Comparison of ENCODE assay signal across 12 mouse cellular contexts in genomic region chr19:57072756-57073155, GRCm38 (mm10).
DNase-seq lines count a peak whose midpoint lies in the region; ATAC-seq and TF ChIP-seq lines count a peak whose summit lies in the region.
"Had no signal": no experiment of that assay in that cellular context is flagged by ENCODE, and none has a peak within 500 bp of the region (broad histone marks: within the 10 kb centered on the region; RNA-seq: fewer than 3 reads in every experiment).

No protein-coding gene starts in this region.

- H3K4me1 ChIP-seq in heart, embryonic 15.5 days (replicated peaks): peaks cover 11% of the 10 kb centered on the region
- peaks cover 24% of the 10 kb centered on the region; the same call in 1 of the 2 replicates for H3K4me1 ChIP-seq in spleen, adult 2 months (ENCODE audit: control insufficient read depth, insufficient read depth, insufficient read length)
- no peaks in the 10 kb centered on the region for H3K4me1 ChIP-seq in liver, embryonic 12.5 days

- H3K36me3 ChIP-seq in heart, embryonic 15.5 days: peaks cover 12% of the 10 kb centered on the region
- H3K36me3 ChIP-seq in spleen, adult 2 months (ENCODE audit: control insufficient read depth, insufficient read depth, low read length): peaks cover 20% of the 10 kb centered on the region
- H3K36me3 ChIP-seq in liver, embryonic 12.5 days: no peaks in the 10 kb centered on the region
- H3K36me3 ChIP-seq: hindbrain, embryonic 13.5 days; limb, embryonic 10.5 days had no signal

- no peak overlapping the region for H3K4me2 ChIP-seq in heart, embryonic 15.5 days
- no peak overlapping the region for H3K4me2 ChIP-seq in liver, embryonic 12.5 days
- H3K4me2 ChIP-seq: hindbrain, embryonic 13.5 days had no signal

- no peak for DNase-seq in heart, postnatal 25 days (ENCODE audit: low spot score)
- DNase-seq in spleen, adult 2 months (ENCODE audit: low read depth in 1 of 2, low spot score in 2 of 2): peak; percentile 44 to 50
- no peak for DNase-seq in spleen, adult 12 weeks (ENCODE audit: low spot score)
- no peak for DNase-seq in urinary bladder, postnatal 36 days (ENCODE audit: low spot score in 2 of 2)
- no peak for DNase-seq in adrenal gland, adult 18-20 months (ENCODE audit: low spot score in 2 of 2)
- DNase-seq: kidney, postnatal 36 days had no signal

- no peak overlapping the region for H3K9ac ChIP-seq in heart, embryonic 15.5 days
- no peak overlapping the region for H3K9ac ChIP-seq in liver, embryonic 12.5 days
- H3K9ac ChIP-seq: hindbrain, embryonic 13.5 days had no signal

- intact Hi-C loops in heart, postnatal 25 days (cut with DNase I): no loop called here

- WGBS in heart, embryonic 15.5 days: 61% methylated on average over 3 of the region's 3 CpGs
- WGBS in spleen, adult 2 months: 3% methylated on average over 3 of the region's 3 CpGs
- WGBS in liver, embryonic 12.5 days (ENCODE audit: insufficient replicate concordance): 47% methylated on average over 3 of the region's 3 CpGs

- no peaks in the 10 kb centered on the region for H3K9me3 ChIP-seq in heart, embryonic 15.5 days (replicated peaks)
- no peaks in the 10 kb centered on the region for H3K9me3 ChIP-seq in liver, embryonic 12.5 days (replicated peaks)
- H3K9me3 ChIP-seq: hindbrain, embryonic 13.5 days; limb, embryonic 10.5 days had no signal

- ATAC-seq in heart, embryonic 15.5 days (replicated peaks; ENCODE audit: insufficient number of reproducible peaks, insufficient read depth, low FRiP score, low read depth): no peak
- ATAC-seq in megakaryocyte progenitor cell, adult 5-6 weeks (replicated peaks; ENCODE audit: poor library complexity): peak; percentile 60
- ATAC-seq in liver, embryonic 12.5 days: no peak
- ATAC-seq: forebrain, embryonic 16.5 days had no signal

- TF ChIP-seq CTCF in spleen, adult 2 months (IDR thresholded peaks at IDR 0.05; ENCODE audit: extremely low read depth, insufficient read depth, insufficient read length, insufficient replicate concordance): no peak

- H3K27me3 ChIP-seq in heart, embryonic 15.5 days: no peaks in the 10 kb centered on the region
- no peaks in the 10 kb centered on the region for H3K27me3 ChIP-seq in spleen, adult 2 months (ENCODE audit: control insufficient read depth, insufficient read depth, low read length)
- H3K27me3 ChIP-seq in liver, embryonic 12.5 days (replicated peaks): no peaks in the 10 kb centered on the region
- H3K27me3 ChIP-seq: hindbrain, embryonic 13.5 days had no signal

- no peak overlapping the region for H3K4me3 ChIP-seq in heart, embryonic 15.5 days
- no peak overlapping the region for H3K4me3 ChIP-seq in spleen, adult 2 months (ENCODE audit: extremely low read depth, insufficient read depth, insufficient read length)
- H3K4me3 ChIP-seq in liver, embryonic 12.5 days: no peak overlapping the region
- H3K4me3 ChIP-seq: hindbrain, embryonic 13.5 days; limb, embryonic 10.5 days had no signal

- peak overlapping the region; percentile 23; the same call in 1 of the 2 replicates for H3K27ac ChIP-seq in heart, embryonic 15.5 days
- peak overlapping the region; percentile 95 for H3K27ac ChIP-seq in spleen, adult 2 months (ENCODE audit: insufficient read depth, low read length)
- no peak overlapping the region for H3K27ac ChIP-seq in liver, embryonic 12.5 days
- H3K27ac ChIP-seq: hindbrain, embryonic 13.5 days; limb, embryonic 10.5 days had no signal

- no peak for TF ChIP-seq POLR2A in spleen, adult 2 months (IDR thresholded peaks at IDR 0.05; ENCODE audit: low read depth, low read length)

Comparison
In these comparisons a context has a peak if more than half of its experiments do, and no peak if none do; other contexts are left out.
1. DNase-seq: peak in spleen, adult 2 months (2 of 2); none in heart, postnatal 25 days (single experiment), spleen, adult 12 weeks (single experiment), urinary bladder, postnatal 36 days (0 of 2) and adrenal gland, adult 18-20 months (0 of 2).